Mouse (Mus musculus) testis, adult 2 months (tissue): Measurements from ENCODE around the gene Rad18.

Experiments used
- CTCF ChIP-seq: fragments of 200-500 bp; IDR thresholded peaks from 2 replicates; pipeline ENCODE4 v1.5.1; 2012; ENCODE audit warnings: low read depth, mild to moderate bottlenecking, inconsistent platforms, low read length, moderate library complexity; ENCODE audit not compliant: control insufficient read depth, insufficient read depth, insufficient replicate concordance
- POLR2A ChIP-seq: fragments of 200-500 bp; IDR thresholded peaks from 2 replicates; pipeline ENCODE4 v1.6.1; 2012; ENCODE audit warnings: low read depth, mild to moderate bottlenecking, inconsistent platforms, low read length, moderate library complexity; ENCODE audit not compliant: control insufficient read depth

DNA sequence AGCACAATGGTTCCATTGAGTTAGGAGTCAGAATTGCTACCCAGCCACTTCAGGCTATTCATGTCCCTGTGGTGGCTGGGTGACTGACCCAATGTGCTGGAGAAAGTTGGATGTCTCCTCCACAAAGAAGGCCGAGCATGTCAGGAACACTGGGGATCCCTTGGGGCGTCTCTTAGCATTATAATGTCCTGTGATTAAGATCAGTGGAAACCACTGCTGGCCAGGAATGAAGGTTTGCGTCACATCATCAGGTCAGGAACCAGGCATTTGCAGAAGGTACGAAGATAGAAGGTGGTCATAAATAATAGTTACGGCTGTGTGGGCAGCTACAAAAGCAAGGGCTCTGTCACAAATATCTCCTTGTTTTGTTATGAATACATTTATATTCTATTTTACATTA, 111.5 kb downstream of the Rad18 start:
- TF ChIP-seq CTCF = no peak
- no peak for TF ChIP-seq POLR2A
